Mouse (Mus musculus) lung, postnatal 10 days (tissue): ENCODE data around the gene Prph2.

Experiments
- DNase-seq: peaks from one replicate; pipeline ENCODE4 v3.0.0; 2021

The Prph2 gene

GRCm38 (mm10) chr17:46966892-46967291 is 56.6 kb downstream of the Prph2 start:
- DNase-seq = no peak

GRCm38 (mm10) chr17:46972603-46973002 is 62.3 kb downstream of the Prph2 start:
- DNase-seq = no peak
